Mouse (Mus musculus) liver, embryonic 14.5 days (tissue): Measurements from ENCODE around the gene Prpf18. TPM values are rescaled to one million over a fixed set of nuclear protein-coding genes. Genes with fewer than 3 reads are reported as not detected.

Source experiments
- ATAC-seq: fragments of 200-750 bp; cut with Nextera tagmentation; 2 replicates; pipeline ENCODE4 v1.8.0; 2017; ENCODE audit warnings: moderate number of reproducible peaks, mild to moderate bottlenecking, moderate library complexity; ENCODE audit not compliant: insufficient read depth
- DNase-seq, 3 experiments: peaks; one replicate each; pipeline ENCODE4 v3.0.0-alpha.2; 2012 to 2013; ENCODE audit warnings: low read depth in 3 of 3, low spot score in 3 of 3
- H3K27ac ChIP-seq: fragments of 300-500 bp; sonication (generic); 2 replicates; pipeline ENCODE4 v1.5.1; 2014; ENCODE audit warnings: moderate library complexity, mild to moderate bottlenecking, control low read depth, inconsistent platforms
- H3K27me3 ChIP-seq: fragments of 300-500 bp; sonication (generic); 2 replicates; pipeline ENCODE4 v1.6.1; 2014; ENCODE audit warnings: mild to moderate bottlenecking, low read length, moderate library complexity; ENCODE audit not compliant: control insufficient read depth, insufficient read depth
- H3K36me3 ChIP-seq: fragments of 300-500 bp; sonication (generic); replicated peaks from 2 replicates; pipeline ENCODE4 v1.6.1; 2014; ENCODE audit warnings: low read depth; ENCODE audit not compliant: control insufficient read depth, insufficient read depth
- H3K4me1 ChIP-seq, 2 experiments: fragments of 200-500 bp in 1 of 2; fragments of 300-500 bp in 1 of 2; sonication (generic) in 1 of 2; replicated peaks; 2 replicates each; pipeline ENCODE4 v1.6.1; 2012 to 2014; ENCODE audit warnings: antibody characterized with exemption in 1 of 2, inconsistent platforms in 1 of 2, low read length in 1 of 2; ENCODE audit not compliant: control insufficient read depth in 2 of 2, insufficient read depth in 2 of 2
- H3K4me2 ChIP-seq: fragments of 300-500 bp; sonication (generic); 2 replicates; pipeline ENCODE4 v1.6.1; 2014; ENCODE audit warnings: low read depth, mild to moderate bottlenecking, control low read depth, moderate library complexity
- H3K4me3 ChIP-seq, 2 experiments: fragments of 200-500 bp in 1 of 2; fragments of 300-500 bp in 1 of 2; sonication (generic) in 1 of 2; 2 replicates each; pipeline ENCODE4 v1.5.1; 2012 to 2014; ENCODE audit warnings: low read depth in 2 of 2, low read length in 2 of 2, mild to moderate bottlenecking in 2 of 2, control low read depth in 1 of 2, inconsistent platforms in 1 of 2, moderate library complexity in 1 of 2; ENCODE audit not compliant: insufficient read depth in 1 of 2
- H3K9ac ChIP-seq: fragments of 300-500 bp; sonication (generic); replicated peaks from 2 replicates; pipeline ENCODE4 v1.6.1; 2014; ENCODE audit warnings: mild to moderate bottlenecking, control low read depth, moderate library complexity
- H3K9me3 ChIP-seq: fragments of 300-500 bp; sonication (generic); 2 replicates; pipeline ENCODE4 v1.6.1; 2016; ENCODE audit warnings: low read length, mixed read lengths; ENCODE audit not compliant: control insufficient read depth
- CTCF ChIP-seq: IDR thresholded peaks from 2 replicates; pipeline ENCODE4 v1.5.1; 2016; ENCODE audit warnings: antibody characterized with exemption, low read depth, control low read depth
- EP300 ChIP-seq: IDR thresholded peaks from 2 replicates; pipeline ENCODE4 v1.6.1; 2016; ENCODE audit warnings: antibody characterized with exemption, low read depth
- WGBS: fragments of 180-500 bp; shearing (Covaris S2); extraction: QIAGEN DNeasy Blood & Tissue Kit; methylation state at CpG from one replicate; pipeline ENCODE4 v1.1.7; 2014; ENCODE audit not compliant: insufficient replicate concordance; 5-methylcytosine and 5-hydroxymethylcytosine counted together
- polyA plus RNA-seq, 2 experiments: library from polyadenylated mRNA; depleted of rRNA in 1 of 2; stranded (reverse) in 1 of 2; unstranded in 1 of 2; fragments of >200 nt; fragmentation: Nextera tagmentation in 1 of 2; extraction: Ambion mirVana in 1 of 2; gene quantifications; 2 replicates each; pipeline versions ENCODE4 v1.2.1 to v1.2.3; 2012 to 2014

The Prpf18 gene
- polyA plus RNA-seq, 2 experiments: 19.1 to 23.7 TPM

DNA sequence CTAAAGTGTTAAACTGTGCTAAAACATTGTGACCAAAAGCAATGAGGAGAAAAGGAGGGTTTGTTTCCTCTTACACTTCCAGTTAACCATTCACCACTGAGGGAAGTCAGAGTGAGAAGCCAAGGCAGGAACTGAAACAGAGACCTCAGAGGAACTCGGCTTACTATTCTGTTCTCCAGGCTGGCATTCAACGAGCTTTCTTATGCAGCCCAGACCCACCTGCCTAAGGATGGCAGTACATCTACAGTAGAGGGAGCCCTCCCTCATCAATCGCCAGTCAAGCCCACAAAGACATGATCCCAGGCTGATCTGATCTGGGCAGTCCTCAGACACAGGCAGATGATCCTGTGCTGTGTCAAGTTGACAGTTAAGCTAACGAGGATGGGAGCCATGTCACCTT, 78.5 kb downstream of the Prpf18 start:
- DNase-seq: no peak
- Histone ChIP-seq H3K4me3 (no peak overlapping the region), H3K4me1 (peaks cover 49% of the 10 kb centered on the region in 2 experiments), H3K9ac (peak overlapping the region; percentile 32), H3K27ac (peak overlapping the region; percentile 88), H3K9me3 (no peaks in the 10 kb centered on the region), H3K27me3 (no peaks in the 10 kb centered on the region), H3K36me3 (peaks cover 92% of the 10 kb centered on the region), H3K4me2 (peak overlapping the region; percentile 66)
- 58% methylated on average over 4 of the region's 4 CpGs for WGBS
- ATAC-seq: peak; percentile 8; the same call in 1 of the 2 replicates
- TF ChIP-seq EP300 (no peak), CTCF (peak; percentile 39)

GRCm38 (mm10) chr2:4572498-4573263, 79.2 kb downstream of the Prpf18 start:
- Histone ChIP-seq H3K27ac (peak overlapping the region; percentile 88), H3K4me2 (peak overlapping the region; percentile 66), H3K4me3 (peak overlapping the region in 1 of 2 experiments; percentile 13; a peak in 1 of 4 replicates), H3K4me1 (peaks cover 49% of the 10 kb centered on the region in 2 experiments), H3K9me3 (no peaks in the 10 kb centered on the region), H3K36me3 (peaks cover 96% of the 10 kb centered on the region), H3K9ac (peak overlapping the region; percentile 0), H3K27me3 (no peaks in the 10 kb centered on the region)
- 50% methylated on average over 7 of the region's 7 CpGs for WGBS
- ATAC-seq (peak; percentile 93), DNase-seq (peak; percentile 65 to 78 (median 72))
- TF ChIP-seq EP300 (peak; percentile 85), CTCF (no peak)

Other genes starting within 250 kb of the Prpf18 start
- 0.87 and 0.94 TPM in 2 replicates for gene Bend7, start 65.7 kb upstream of the Prpf18 start, polyA plus RNA-seq (2012; rRNA removed)
- 1.2 and 1.5 TPM in 2 replicates for gene Bend7, start 65.7 kb upstream of the Prpf18 start, polyA plus RNA-seq (2014; fragmentation: Nextera tagmentation; extraction: Ambion mirVana)
- gene Sephs1, start 229.5 kb upstream of the Prpf18 start, polyA plus RNA-seq (2012; rRNA removed): 12.7 and 16.8 TPM in 2 replicates
- gene Sephs1, start 229.5 kb upstream of the Prpf18 start, polyA plus RNA-seq (2014; fragmentation: Nextera tagmentation; extraction: Ambion mirVana): 29.9 and 32.2 TPM in 2 replicates